8 mouse cellular contexts compared by ENCODE assay signal in genomic region chr4:9027798-9028404, GRCm38 (mm10).
A peak's percentile ranks its signal among the peaks of the same experiment; 100 is the strongest.
DNase-seq lines count a peak whose midpoint lies in the region; ATAC-seq lines count a peak whose summit lies in the region.

No protein-coding gene starts in this region.

- peak; percentile 98 for ATAC-seq in megakaryocyte, adult 5-6 weeks (ENCODE audit: poor library complexity, severe bottlenecking)

- DNase-seq in T-cell, adult 2 months (ENCODE audit: low spot score) = peak; percentile 80
- DNase-seq in cerebellum, postnatal 36 days = peak; percentile 95 to 96
- DNase-seq in gastrocnemius, adult 8-10 months (ENCODE audit: low spot score in 2 of 2) = peak; percentile 77 to 79
- peak; percentile 89 for DNase-seq in induced T-regulatory cell, adult 2 months (ENCODE audit: low read depth)
- peak; percentile 71 to 78 for DNase-seq in left cerebral cortex, adult 8-10 months (ENCODE audit: low spot score in 2 of 2)
- DNase-seq in right cerebral cortex, adult 18-20 months = peak; percentile 85
- peak; percentile 62 for DNase-seq in urinary bladder, postnatal 10 days (ENCODE audit: low spot score)

Comparison
In these comparisons a context has a peak if more than half of its experiments do, and no peak if none do; other contexts are left out.
1. Peak in every context shown above with its lines: DNase-seq and ATAC-seq.